ENCODE assay signal across 9 mouse cellular contexts in the genomic region with DNA sequence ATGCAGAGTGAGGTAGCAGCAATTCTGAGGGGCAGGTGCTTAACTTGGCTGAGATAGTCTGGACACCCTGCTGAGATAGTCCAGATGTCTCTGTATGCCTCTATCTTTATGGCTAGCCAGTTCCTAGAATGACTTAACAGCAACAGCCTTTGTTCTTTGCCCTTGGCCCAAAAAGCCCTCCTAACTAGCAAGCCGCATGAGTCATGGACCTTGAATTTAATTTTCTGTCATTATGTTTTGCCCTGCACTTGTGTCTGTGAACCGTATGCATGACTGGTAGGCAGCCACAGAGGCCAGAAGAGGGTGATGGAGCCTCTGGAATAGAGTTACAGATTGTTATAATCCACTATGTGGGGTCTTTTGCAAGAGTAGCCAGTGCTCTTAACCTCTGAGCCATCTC. TPM values are rescaled to one million over a fixed set of nuclear protein-coding genes. Genes with fewer than 3 reads are reported as not detected.
"Had no signal": no experiment of that assay in that cellular context is flagged by ENCODE, and none has a peak within 500 bp of the region (broad histone marks: within the 10 kb centered on the region; RNA-seq: fewer than 3 reads in every experiment).

No protein-coding gene starts in this region.

RNA-seq across cellular contexts. Expression of a gene that starts 17.7 kb away (rescaled TPM):
- polyA plus RNA-seq: neural tube, embryonic 13.5 days; neural tube, embryonic 14.5 days; neural tube, embryonic 15.5 days; small intestine, adult 2 months; stomach, embryonic 14.5 days; stomach, embryonic 15.5 days; stomach, embryonic 16.5 days; stomach, postnatal 0 days; thymus, postnatal 0 days had no signal
